Mouse (Mus musculus) testis, postnatal 14 days (tissue): ENCODE data around the gene Ctf2.

Source experiments
- DNase-seq: peaks from one replicate; pipeline ENCODE4 v3.0.0; 2021; ENCODE audit warnings: low spot score

Ctf2 gene

GRCm38 (mm10) chr7:127760478-127760877 is 28.5 kb upstream of the Ctf2 start:
- DNase-seq = no peak

- no peak for DNase-seq
These were observed 27.8 kb upstream of the Ctf2 start for GRCm38 (mm10) chr7:127759716-127760115.

DNA sequence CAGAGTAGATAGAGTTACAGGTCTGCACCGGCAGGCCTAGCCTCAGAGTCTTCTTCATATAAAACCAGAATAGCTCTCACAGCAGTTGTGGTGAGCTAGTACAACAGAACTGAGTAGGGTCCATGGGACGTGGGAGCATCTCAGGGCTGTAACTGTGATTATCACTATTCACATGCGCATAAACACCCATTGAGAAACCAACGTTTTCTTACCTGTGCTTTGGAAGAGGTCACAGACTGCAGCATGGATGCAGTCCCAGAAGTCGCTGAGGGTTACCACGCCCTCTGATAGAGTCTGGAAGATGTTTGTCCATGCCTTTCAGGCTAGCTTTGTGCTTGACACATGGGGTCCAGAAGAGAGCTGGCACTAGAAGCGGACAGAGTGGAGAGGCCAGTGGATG is 21.8 kb upstream of the Ctf2 start:
- DNase-seq = no peak

GRCm38 (mm10) chr7:127753158-127753557 is 21.2 kb upstream of the Ctf2 start:
- peak; percentile 84 for DNase-seq

GRCm38 (mm10) chr7:127752069-127752468 is 20.1 kb upstream of the Ctf2 start:
- no peak for DNase-seq

DNA sequence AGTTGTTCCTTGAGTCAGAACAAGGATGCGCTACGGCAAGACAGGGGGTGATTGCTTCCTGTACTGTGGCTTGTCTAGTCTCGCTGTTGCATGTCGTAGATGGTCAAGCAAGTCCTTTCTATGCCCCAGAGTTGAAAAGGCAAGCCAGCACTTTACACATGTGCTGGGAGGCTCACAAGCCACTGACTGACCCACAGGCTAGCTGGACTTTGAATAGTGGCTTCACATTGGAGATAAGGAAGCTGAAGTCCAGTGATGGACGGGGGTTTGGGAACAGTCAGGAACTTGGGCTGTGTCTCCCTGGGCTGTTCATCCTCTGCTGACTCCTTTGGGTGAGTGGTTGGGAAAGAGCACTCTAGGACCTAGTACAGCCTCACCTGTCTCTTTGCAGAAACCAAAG is 19.7 kb upstream of the Ctf2 start:
- DNase-seq = no peak

DNA sequence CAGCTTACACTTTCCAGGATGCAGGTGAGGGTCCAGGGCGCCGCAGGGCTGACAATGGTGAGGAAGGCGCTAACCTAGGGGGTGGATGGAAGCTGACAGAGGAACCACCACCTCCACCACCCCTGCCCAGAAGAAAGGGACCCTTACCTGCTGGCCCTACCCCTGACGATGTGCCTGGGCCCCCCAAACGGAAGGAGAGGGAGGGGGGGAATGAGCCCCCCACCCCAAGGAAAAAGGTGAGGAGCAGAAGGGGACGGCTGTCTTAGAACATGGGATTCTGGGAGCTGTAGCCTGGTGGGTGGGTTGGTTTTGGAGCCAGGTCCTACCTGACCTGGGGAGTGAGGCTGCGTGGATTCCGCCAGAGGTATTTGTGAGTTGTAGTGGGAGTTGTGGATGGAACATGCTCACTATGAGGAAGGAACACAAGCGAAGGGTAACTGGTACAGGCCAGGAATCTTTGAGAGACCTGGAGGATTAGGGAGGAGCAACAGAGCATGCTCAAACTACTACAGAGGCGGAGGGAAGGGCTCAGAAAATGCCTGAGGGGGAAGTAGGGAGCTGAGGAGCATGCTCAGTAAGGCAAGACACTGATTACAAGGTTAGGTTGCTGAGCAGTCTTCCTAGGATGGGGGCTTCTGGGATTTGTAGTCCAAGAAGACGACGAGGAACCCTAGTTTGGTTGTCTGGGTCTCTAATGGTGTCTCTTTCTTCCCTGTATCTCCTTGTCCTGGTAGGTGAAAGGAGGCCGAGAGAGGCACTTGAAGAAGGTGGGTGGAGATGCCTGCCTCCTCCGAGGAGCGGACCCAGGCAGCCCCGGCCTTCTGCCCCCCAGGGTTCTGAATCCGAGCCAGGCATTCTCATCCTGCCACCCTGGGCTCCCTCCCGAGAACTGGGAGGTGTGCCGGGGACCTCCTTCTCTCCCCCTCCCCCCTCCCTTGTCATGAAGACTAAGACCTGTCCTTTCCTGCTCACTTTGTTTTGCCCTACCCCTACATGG is 18.5 kb upstream of the Ctf2 start:
- no peak for DNase-seq

GRCm38 (mm10) chr7:127748235-127748560 is 16.2 kb upstream of the Ctf2 start:
- no peak for DNase-seq

DNA sequence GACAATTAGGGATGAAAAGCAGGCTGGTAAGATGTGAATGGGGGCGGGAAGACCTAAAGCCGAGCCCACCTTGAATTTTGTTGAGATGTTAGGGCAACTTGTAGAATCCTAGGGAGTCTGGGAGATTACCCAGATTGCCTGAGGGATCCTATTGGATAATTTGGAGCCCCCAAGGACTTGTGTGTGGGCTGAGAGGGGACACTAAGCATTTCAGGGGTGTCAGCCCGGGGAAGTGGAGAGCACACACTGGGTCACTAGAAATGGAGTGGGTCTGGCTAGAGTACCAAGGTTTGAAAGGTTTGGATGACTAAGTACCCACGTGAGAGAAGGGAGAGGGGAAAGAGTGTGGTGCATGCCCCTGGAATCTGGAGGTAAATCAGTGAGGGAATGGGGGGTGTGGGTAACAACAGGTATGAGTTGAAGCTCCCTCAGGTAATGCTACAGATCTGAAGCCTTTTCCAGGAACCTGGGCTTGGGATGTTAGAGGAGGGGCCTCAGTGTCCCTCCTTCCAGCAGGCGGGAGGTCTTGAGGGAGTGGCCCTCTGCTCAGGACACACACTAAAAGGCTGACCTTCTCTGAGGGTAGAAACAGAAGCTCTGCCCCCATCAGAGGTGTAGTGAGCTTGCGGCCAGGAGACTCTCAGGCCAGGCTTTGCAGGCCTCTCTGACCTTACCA is 15.7 kb upstream of the Ctf2 start:
- DNase-seq = no peak

GRCm38 (mm10) chr7:127746494-127747491 is 14.8 kb upstream of the Ctf2 start:
- peak; percentile 67 for DNase-seq

- peak; percentile 96 for DNase-seq
These were observed 13.9 kb upstream of the Ctf2 start for GRCm38 (mm10) chr7:127745652-127746493.

DNA sequence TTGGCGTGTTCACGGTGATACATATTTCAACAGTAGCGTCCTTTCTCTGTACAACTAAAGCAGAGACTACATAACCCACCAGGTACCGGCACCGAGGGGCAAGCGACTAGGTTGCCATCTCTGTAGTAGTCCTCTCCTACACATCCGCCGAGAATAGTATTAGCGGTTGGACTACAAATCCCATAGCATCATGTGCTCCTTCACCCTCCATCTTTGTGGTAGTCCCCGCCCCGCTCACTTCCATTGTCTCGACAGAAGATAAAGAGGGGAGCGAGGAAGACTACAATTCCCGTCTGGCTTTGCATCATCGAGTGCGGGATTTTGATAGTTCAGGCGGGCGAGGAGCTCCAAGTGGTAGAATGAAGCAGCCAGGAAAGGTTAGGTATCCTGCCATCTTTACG is 13.3 kb upstream of the Ctf2 start:
- peak; percentile 93 for DNase-seq

DNA sequence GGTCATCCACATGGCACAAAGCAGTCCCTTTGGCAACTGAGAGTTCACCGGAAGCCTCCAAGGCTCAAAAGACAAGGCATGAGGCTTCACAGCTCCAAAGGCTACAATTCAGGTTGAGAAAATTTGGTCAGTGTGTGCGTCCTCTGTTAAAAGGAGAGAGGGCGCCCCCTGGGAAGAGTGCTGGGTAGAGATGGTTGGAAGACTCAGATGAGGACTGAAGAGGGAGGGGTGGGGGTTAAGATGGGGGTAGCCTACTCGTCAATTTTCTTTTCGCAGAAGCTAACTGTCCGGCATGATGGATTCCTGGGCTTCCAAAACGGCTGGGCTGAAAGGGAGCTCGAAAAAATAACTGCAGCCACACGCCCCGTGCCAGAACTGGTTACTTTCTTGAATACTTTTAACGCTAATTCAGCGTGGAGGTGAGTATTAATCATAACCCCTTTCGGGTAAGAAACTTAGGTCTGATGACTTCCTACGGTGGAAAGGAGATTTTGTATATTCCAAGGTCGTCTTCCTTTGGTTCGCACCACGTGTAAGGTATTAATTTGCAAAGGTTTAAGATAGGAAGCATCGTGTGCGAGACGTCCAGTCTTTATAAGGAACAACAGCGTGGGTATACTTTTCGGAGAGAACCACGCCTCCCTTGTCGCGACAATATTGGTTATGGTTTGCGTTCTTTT is 12.5 kb upstream of the Ctf2 start, which contains the start of gene Fbxl19:
Fbxl19 (plus strand) TSS at position 178 of the 680 bp plus-strand sequence.
- DNase-seq = peak; percentile 68

DNA sequence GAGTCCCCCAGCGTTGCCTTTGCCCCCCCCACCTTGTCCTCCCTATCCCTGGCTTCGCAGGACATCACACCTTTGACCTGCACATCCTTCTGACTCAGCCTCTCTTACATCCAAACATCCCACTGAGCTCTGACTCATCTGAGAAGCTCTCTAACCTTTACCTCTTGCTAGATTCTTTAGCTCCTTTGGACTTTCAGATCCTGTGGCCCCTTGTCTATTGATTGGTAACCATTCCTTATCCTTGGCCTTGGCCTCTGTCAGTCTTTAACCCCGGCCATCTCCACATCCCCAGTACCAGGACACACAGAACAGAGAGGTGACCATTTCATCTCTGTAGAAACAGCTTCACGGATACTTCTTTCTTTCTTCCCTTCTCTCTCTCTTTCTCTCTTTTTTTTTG is 1.8 kb downstream of the Ctf2 start:
- DNase-seq = no peak

GRCm38 (mm10) chr7:127727898-127728297 is 4.1 kb downstream of the Ctf2 start:
- no peak for DNase-seq

DNA sequence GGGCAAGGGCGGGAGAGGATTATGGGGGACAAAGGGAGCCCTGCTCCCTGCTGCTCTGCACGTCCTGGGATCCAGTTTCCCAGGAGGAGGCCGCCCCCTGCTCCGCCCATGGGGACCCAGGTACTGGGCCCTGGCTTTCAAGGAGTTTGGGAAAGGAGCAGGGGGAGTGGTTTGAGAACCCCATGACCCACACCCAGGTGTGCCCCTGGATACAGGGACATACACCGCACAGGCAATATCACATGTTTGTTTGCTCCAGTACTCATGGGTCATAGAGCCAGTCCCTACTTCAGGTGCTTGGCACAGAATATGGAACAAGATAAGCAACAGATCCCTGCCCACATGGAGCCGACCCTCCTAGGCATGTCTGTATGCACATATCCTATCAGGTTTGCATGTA is 6.0 kb downstream of the Ctf2 start:
- DNase-seq = no peak

DNA sequence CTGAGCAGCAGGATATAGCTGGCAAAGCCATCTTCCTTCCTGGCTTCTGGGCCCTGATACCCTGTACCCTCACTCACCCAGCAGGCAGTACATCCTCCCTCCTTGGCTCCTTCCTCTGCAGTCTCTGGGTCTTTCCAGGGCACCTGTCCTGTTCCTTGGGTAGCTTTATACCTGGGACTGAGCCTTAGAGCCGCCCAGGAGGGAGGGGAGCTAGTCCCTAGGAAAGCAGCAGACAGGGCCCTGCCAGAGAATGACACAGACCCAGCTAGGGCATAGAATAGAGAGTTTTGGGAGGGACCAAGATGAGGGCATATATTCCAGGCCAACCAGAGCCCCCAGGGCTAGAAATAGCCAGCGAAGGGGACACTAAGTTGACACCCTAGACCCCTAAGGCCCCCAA is 6.5 kb downstream of the Ctf2 start:
- no peak for DNase-seq

DNA sequence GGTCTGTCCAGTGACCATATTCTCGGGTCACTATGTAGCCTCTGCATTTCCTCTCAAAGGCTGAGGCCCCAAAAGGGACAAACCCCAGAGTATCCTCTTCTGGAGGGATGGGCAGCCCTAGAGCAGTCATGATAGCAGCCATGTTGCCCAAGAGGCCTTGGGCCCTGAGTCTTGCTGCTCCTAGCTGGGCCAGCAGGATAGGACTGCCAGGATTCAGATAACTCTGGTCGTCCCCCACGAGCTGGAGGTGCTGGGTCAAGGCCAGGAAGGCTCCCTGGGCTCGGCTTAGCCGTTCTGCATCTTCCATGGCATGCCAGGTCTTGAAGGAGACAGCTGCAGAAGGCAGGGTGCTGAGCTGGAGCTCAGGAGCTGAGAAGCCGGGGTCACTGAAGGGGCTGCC is 12.7 kb downstream of the Ctf2 start:
- peak; percentile 67 for DNase-seq

DNA sequence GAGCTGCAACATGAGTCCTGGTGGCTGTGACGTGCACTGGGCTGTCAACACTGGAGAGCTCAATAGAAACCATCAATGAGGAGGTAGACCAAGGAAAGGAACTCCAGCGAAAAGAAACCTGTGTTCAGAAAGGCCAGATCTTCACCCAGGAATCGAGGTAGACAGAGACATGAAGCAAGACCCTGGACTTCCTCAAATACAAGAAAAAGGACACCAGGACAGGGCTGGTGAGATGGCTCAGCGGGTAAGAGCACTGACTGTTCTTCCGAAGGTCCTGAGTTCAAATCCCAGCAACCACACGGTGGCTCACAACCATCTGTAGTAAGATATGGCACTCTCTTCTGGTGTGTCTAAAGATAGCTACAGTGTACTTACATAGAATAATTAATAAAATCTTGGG is 13.6 kb downstream of the Ctf2 start:
- no peak for DNase-seq

DNA sequence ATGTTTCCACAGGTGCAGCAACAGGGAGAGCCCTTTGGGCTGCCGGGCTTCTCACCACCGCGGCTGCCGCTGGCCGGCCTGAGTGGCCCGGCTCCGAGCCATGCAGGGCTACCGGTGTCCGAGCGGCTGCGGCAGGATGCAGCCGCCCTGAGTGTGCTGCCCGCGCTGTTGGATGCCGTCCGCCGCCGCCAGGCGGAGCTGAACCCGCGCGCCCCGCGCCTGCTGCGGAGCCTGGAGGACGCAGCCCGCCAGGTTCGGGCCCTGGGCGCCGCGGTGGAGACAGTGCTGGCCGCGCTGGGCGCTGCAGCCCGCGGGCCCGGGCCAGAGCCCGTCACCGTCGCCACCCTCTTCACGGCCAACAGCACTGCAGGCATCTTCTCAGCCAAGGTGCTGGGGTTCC is 15.0 kb downstream of the Ctf2 start:
- peak; percentile 72 for DNase-seq

DNA sequence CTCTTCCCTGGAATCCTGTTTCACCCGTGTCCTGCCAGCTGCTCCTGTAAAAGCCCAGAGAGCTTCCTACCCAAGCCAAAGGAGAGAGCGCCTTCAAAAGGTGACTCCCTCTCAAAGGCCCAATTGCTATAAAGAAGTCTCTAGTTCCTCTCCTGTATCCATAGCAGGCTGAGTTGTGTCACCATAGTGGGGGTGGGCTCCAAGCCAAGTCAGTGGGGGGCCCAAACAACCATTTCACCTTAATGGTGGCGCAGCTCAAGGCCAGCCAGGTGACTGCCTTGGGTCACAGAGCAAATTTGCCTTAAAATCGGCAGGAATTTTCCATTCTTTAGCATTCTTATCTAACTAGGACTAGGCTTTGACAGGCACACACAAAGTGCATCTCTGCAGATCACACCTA is 17.1 kb downstream of the Ctf2 start:
- DNase-seq = no peak
